Mouse (Mus musculus): ENCODE data around the gene Slc38a7. TPM values are rescaled to one million over a fixed set of nuclear protein-coding genes. Genes with fewer than 3 reads are reported as not detected.

Slc38a7 gene
- 26.2 and 28.9 TPM in 2 replicates for polyA plus RNA-seq (2015; fragmentation: Nextera tagmentation; extraction: Ambion mirVana)

DNA sequence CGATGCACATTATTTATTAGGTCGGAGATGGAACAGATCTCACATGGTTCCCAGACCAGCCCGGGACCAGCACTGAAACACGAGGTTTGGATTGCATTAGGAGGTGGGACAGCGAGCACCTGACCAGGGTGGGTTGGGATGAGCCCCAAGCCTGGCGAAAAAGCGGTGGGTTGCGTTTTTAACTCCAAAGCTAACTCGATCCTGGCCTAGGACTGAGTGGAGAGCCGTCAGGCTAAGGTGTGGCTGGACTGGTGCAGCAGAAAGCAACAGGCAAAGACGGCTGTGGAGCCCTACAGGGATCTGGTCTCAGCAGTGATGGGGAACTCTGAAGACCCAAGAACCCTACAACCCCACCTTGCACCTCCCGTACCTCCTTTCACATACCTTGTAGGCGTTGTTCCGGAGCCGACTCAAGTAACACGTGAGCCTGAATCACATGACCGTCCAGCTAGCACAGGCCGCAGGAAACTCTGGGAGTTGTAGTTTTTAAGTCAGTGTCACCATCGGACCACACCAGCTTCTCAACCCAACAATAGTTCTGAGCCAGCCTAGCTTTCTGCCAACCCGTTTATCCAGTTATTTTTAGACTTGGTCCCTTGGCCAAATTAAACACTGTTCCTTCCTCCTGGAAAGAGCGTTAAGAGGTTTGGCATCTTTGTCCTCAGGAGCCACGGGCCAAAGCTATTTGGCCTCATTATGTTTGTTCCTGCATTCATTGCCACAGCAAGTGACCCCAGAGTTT lies at the start of gene Slc38a7:
TSS of gene Slc38a7 (minus strand) at position 438 of the 742 bp plus-strand sequence.
- H3K27ac ChIP-seq (ENCODE audit: low read depth, low read length) = no peak within 1 kb of the TSS
- H3K36me3 ChIP-seq (ENCODE audit: control insufficient read depth, insufficient read depth, low read length) = no peaks in the 10 kb centered on the region
- H3K4me3 ChIP-seq (ENCODE audit: low read length) = peak within 1 kb of the TSS; percentile 68
- no peaks in the 10 kb centered on the region for H3K27me3 ChIP-seq (replicated peaks; ENCODE audit: control insufficient read depth, insufficient read depth, low read length)
- peak within 1 kb of the TSS; percentile 74 for H3K4me2 ChIP-seq (ENCODE audit: low read length)
- no peaks in the 10 kb centered on the region for H3K9me3 ChIP-seq (ENCODE audit: control insufficient read depth, low read length)
- peak within 1 kb of the TSS; percentile 67 for H3K9ac ChIP-seq (ENCODE audit: low read depth, low read length)
- ATAC-seq = peak; percentile 97
- WGBS = 12% methylated on average over 22 of the region's 22 CpGs
- peaks cover 10% of the 10 kb centered on the region for H3K4me1 ChIP-seq (ENCODE audit: control insufficient read depth, insufficient read depth, low read depth, low read length)

DNA sequence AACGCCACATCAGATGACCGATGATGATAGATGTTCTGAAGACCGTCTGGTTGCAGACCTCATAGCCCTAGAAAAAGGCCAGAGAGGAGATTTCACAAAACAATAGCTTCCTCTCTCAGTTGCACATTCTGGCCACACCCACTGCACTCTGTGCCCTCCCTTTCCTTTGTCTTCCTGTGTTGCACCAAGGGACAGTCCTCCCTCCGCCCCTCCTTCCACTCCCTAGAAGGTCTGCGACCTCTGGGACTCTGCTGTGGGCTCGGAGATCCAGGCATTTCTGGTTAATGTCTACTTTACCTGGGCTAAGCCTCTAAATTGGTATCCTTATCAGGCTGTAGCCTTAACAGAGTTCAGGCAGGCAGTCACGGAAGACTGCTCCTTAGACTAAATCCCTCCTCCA lies 48.5 kb upstream of the Slc38a7 start:
- ATAC-seq = no peak
- Histone ChIP-seq H3K4me3 (ENCODE audit: low read length) (no peak overlapping the region), H3K27ac (ENCODE audit: low read depth, low read length) (no peak overlapping the region), H3K27me3 (replicated peaks; ENCODE audit: control insufficient read depth, insufficient read depth, low read length) (no peaks in the 10 kb centered on the region), H3K36me3 (ENCODE audit: control insufficient read depth, insufficient read depth, low read length) (no peaks in the 10 kb centered on the region), H3K9ac (ENCODE audit: low read depth, low read length) (no peak overlapping the region), H3K4me1 (ENCODE audit: control insufficient read depth, insufficient read depth, low read depth, low read length) (no peaks in the 10 kb centered on the region), H3K4me2 (ENCODE audit: low read length) (no peak overlapping the region), H3K9me3 (ENCODE audit: control insufficient read depth, low read length) (no peaks in the 10 kb centered on the region)
- 19% methylated on average over 7 of the region's 7 CpGs for WGBS

DNA sequence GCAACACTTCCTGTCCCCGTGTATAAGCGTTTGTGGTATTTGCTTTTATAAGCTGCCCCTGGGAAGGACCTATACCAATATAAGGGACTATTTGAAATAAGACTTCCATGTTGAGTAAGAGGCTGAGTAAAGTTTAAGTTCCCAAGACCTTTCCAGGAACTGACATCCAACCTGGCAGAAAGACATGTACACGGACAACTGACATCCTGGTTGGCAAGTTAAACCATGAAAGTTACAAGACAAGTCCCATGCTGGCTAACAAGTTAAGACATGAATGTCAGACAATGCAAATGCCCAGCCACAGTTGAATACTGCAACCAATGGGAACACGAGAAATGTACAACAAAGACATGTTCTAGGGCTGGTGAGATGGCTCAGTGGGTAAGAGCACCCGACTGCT lies 40.4 kb upstream of the Slc38a7 start:
- no peaks in the 10 kb centered on the region for H3K36me3 ChIP-seq (ENCODE audit: control insufficient read depth, insufficient read depth, low read length)
- no peak overlapping the region for H3K9ac ChIP-seq (ENCODE audit: low read depth, low read length)
- no peak overlapping the region for H3K4me3 ChIP-seq (ENCODE audit: low read length)
- H3K9me3 ChIP-seq (ENCODE audit: control insufficient read depth, low read length) = no peaks in the 10 kb centered on the region
- no peaks in the 10 kb centered on the region for H3K27me3 ChIP-seq (replicated peaks; ENCODE audit: control insufficient read depth, insufficient read depth, low read length)
- H3K4me1 ChIP-seq (ENCODE audit: control insufficient read depth, insufficient read depth, low read depth, low read length) = no peaks in the 10 kb centered on the region
- no peak overlapping the region for H3K4me2 ChIP-seq (ENCODE audit: low read length)
- ATAC-seq = no peak
- H3K27ac ChIP-seq (ENCODE audit: low read depth, low read length) = no peak overlapping the region
- 85% methylated on average over 5 of the region's 5 CpGs for WGBS

DNA sequence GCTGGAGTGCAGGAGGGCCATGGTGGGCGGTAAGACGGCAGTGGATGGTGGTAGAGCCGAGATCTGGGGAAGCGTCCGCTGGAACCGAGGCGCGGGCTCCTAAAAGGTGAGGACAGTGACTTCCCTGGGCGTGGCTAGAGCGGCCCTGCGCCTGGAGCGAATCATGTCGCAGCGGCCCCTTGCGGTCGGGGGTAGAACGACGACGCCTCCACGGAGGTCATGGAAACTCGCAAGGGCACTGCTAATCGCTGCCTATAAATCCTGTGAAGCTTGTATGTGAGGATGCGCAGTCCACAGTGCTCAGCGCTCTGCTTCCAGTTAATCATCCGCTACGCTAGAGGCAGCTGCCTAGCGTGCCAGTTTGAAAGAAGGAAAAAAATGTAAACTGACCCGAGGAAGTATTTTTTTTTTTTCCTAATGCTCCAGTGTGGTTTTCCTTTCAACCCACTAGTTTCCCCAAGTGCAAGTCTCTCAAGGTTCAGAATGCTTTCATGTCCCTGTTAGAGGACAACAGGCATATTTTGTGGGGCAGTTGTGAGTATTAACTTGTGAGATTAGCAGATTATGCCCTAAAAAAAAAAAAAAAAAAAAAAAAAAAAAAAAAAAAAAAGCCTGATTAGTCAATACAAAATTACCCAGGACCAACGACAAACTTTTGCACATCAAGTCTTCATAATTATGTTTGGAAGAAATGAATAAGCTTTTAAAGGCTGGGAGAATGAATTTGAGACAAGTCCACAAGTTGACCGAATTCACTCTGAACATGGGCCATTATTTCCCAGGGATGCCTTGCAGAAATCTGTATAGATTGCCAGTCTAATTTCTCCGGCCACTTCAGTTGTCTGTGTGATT lies 35.2 kb upstream of the Slc38a7 start, which contains the start of gene Got2:
TSS of gene Got2 (minus strand) at position 263 of the 852 bp plus-strand sequence.
- peak; percentile 89 for ATAC-seq
- 8% methylated on average over 31 of the region's 31 CpGs for WGBS
- Histone ChIP-seq H3K27ac (ENCODE audit: low read depth, low read length) (peak within 1 kb of the TSS; percentile 85), H3K4me2 (ENCODE audit: low read length) (peak within 1 kb of the TSS; percentile 75), H3K27me3 (replicated peaks; ENCODE audit: control insufficient read depth, insufficient read depth, low read length) (no peaks in the 10 kb centered on the region), H3K9me3 (ENCODE audit: control insufficient read depth, low read length) (no peaks in the 10 kb centered on the region), H3K4me3 (ENCODE audit: low read length) (peak within 1 kb of the TSS; percentile 94), H3K4me1 (ENCODE audit: control insufficient read depth, insufficient read depth, low read depth, low read length) (peaks cover 17% of the 10 kb centered on the region), H3K36me3 (ENCODE audit: control insufficient read depth, insufficient read depth, low read length) (no peaks in the 10 kb centered on the region), H3K9ac (ENCODE audit: low read depth, low read length) (peak within 1 kb of the TSS; percentile 88)

DNA sequence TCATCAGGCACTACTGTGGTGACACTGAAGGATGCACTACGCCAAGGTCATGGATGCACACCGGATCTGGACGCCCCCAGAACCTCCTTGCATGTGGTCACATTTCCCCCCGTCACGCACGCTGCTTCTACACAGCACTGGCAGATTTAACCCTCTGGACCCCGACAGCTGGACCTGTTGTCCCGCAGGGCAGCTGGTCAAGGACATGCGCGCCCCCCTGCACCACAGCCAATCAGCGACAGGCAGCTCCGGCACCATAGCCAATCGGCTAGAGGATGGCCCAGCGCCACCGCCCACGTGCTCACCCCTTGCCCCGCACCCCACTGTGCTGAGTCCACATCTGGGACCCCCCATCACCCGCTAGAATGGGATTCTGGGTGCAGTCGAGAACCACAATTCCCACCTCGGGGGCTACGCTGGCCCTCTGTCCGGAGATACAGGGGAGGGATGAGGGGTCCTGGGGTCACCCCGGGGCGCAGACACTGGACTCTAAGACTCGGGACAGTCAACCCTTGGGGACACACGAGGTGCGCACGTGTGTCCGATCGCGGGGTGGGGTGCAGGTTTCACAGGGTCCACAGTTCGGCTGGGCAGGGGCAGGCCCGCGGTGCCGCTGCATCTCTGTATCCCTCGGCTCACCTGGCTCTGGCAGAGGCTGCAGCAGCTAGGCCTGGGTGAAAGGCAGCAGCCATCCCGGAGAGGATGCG lies 34.4 kb upstream of the Slc38a7 start:
- Histone ChIP-seq H3K4me3 (ENCODE audit: low read length) (peak overlapping the region; percentile 94), H3K9me3 (ENCODE audit: control insufficient read depth, low read length) (no peaks in the 10 kb centered on the region), H3K27me3 (replicated peaks; ENCODE audit: control insufficient read depth, insufficient read depth, low read length) (no peaks in the 10 kb centered on the region), H3K27ac (ENCODE audit: low read depth, low read length) (peak overlapping the region; percentile 85), H3K4me1 (ENCODE audit: control insufficient read depth, insufficient read depth, low read depth, low read length) (peaks cover 17% of the 10 kb centered on the region), H3K9ac (ENCODE audit: low read depth, low read length) (peak overlapping the region; percentile 88), H3K36me3 (ENCODE audit: control insufficient read depth, insufficient read depth, low read length) (no peaks in the 10 kb centered on the region), H3K4me2 (ENCODE audit: low read length) (peak overlapping the region; percentile 75)
- ATAC-seq = peak; percentile 94
- WGBS = under 1% methylated on average over 38 of the region's 38 CpGs

DNA sequence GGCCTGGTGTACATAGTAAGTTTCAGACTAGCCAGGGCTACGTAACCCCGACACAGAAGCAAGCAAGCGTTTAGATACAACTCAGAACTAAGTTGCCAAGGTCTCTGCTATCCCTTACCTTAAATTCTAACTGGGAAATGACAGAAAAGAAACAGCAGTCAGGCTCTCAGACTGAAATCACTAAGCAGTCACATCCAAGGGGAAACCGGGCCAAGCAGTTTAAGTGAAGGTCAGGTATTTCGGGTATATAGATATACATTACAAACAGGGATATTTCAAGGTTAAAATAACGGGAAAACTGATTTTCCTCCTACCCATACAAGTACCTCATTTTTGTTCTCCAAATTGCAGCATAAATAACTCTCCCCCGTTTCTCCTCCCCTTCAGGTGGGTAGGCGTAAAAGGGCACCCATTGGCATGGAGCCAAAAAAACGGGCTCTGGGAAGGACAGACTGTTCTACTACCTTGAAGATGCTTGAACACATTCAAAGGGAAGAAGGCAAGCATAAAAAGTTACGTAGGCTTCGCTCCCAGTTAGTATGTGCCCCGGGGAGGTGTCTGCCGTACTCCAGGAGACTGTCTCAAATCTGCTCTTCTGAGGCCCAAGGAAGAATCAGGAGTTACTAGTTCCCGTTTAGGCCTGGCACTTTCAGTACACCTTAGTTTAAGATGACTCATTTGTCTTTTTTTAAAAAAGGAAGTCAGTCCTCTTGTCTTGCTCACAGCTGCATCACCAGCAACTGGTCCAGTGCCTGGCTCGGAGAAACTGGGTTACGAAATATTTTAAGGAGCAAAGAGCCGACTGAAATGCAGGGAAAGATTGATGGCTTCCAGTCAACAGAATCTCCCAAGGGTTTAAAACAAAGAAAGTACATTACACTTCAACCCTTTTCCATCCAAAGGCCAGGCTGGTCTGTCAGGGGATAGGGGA lies 33.6 kb upstream of the Slc38a7 start:
- H3K4me2 ChIP-seq (ENCODE audit: low read length) = peak overlapping the region; percentile 75
- no peaks in the 10 kb centered on the region for H3K9me3 ChIP-seq (ENCODE audit: control insufficient read depth, low read length)
- H3K27me3 ChIP-seq (replicated peaks; ENCODE audit: control insufficient read depth, insufficient read depth, low read length) = no peaks in the 10 kb centered on the region
- H3K4me3 ChIP-seq (ENCODE audit: low read length) = peak overlapping the region; percentile 94
- ATAC-seq = no peak
- no peaks in the 10 kb centered on the region for H3K36me3 ChIP-seq (ENCODE audit: control insufficient read depth, insufficient read depth, low read length)
- peak overlapping the region; percentile 88 for H3K9ac ChIP-seq (ENCODE audit: low read depth, low read length)
- H3K4me1 ChIP-seq (ENCODE audit: control insufficient read depth, insufficient read depth, low read depth, low read length) = peaks cover 17% of the 10 kb centered on the region
- 65% methylated on average over 17 of the region's 17 CpGs for WGBS
- peak overlapping the region; percentile 85 for H3K27ac ChIP-seq (ENCODE audit: low read depth, low read length)

DNA sequence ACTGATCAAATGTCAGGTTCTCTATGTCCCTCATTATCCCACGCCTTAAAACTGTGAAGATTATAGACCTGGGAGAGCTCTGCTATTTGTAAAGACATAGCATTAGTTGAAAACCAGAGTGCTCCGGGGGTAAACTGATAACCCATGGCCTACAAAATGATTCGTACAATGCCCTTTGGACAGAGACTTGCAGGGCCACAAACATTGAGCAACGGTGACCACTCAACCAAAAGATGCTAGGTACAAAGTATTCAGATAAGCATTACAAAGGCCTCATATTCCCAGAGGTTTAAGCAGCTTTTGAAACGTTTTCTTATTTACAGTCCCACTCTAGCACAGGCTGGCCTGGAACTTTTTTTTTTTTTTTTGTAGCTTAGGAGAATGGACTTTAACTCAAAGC lies 32.6 kb upstream of the Slc38a7 start:
- Histone ChIP-seq H3K4me2 (ENCODE audit: low read length) (no peak overlapping the region), H3K27me3 (replicated peaks; ENCODE audit: control insufficient read depth, insufficient read depth, low read length) (no peaks in the 10 kb centered on the region), H3K4me1 (ENCODE audit: control insufficient read depth, insufficient read depth, low read depth, low read length) (peaks cover 17% of the 10 kb centered on the region), H3K9me3 (ENCODE audit: control insufficient read depth, low read length) (no peaks in the 10 kb centered on the region), H3K9ac (ENCODE audit: low read depth, low read length) (no peak overlapping the region), H3K36me3 (ENCODE audit: control insufficient read depth, insufficient read depth, low read length) (no peaks in the 10 kb centered on the region), H3K27ac (ENCODE audit: low read depth, low read length) (no peak overlapping the region), H3K4me3 (ENCODE audit: low read length) (no peak overlapping the region)
- WGBS = 74% methylated on average over 5 of the region's 5 CpGs
- no peak for ATAC-seq

DNA sequence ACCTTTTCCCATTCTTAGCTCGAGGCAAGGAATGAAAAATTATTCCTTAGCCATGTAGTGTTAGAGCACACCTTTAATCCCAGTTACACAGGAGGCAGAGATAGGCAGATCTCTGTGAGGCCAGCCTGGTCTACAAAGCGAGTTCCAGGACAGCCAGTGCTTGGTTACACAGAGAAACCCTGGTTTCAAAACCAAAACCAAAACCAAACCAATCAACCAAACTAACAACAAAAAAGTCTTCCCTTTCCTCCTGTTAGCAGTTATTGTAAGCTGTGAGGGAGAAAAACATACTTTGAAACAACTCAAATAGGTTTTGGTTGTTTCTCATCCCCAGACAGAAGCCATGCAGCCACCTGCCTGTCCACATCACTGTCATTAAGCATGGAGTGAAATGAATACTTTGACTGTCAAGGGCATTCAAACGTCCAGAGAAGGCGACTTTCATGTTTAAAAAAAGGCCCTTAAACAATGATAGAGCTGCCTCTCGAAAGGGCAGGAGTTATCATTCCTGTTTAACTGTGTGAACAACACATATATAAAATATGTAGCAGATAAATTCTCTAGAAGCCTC lies 32.0 kb upstream of the Slc38a7 start:
- no peak for ATAC-seq
- 72% methylated on average over 5 of the region's 5 CpGs for WGBS
- Histone ChIP-seq H3K9me3 (ENCODE audit: control insufficient read depth, low read length) (no peaks in the 10 kb centered on the region), H3K27me3 (replicated peaks; ENCODE audit: control insufficient read depth, insufficient read depth, low read length) (no peaks in the 10 kb centered on the region), H3K4me1 (ENCODE audit: control insufficient read depth, insufficient read depth, low read depth, low read length) (peaks cover 17% of the 10 kb centered on the region), H3K4me3 (ENCODE audit: low read length) (no peak overlapping the region), H3K4me2 (ENCODE audit: low read length) (no peak overlapping the region), H3K36me3 (ENCODE audit: control insufficient read depth, insufficient read depth, low read length) (no peaks in the 10 kb centered on the region), H3K27ac (ENCODE audit: low read depth, low read length) (no peak overlapping the region), H3K9ac (ENCODE audit: low read depth, low read length) (no peak overlapping the region)

Measured in hindbrain, embryonic 16.5 days (tissue).